Mouse (Mus musculus) small intestine, adult 2 months (tissue): ENCODE results near the gene Pappa.

Experiments used
- CTCF ChIP-seq: fragments of 200-500 bp; IDR thresholded peaks from 2 replicates; pipeline ENCODE4 v1.5.1; 2012; ENCODE audit warnings: low read depth, mild to moderate bottlenecking, control low read depth, inconsistent platforms, low read length, moderate library complexity, mixed read lengths; ENCODE audit not compliant: insufficient replicate concordance, insufficient read length; ENCODE audit errors: extremely low read depth
- POLR2A ChIP-seq: fragments of 200-500 bp; IDR thresholded peaks from 2 replicates; pipeline ENCODE4 v1.6.1; 2012; ENCODE audit warnings: low read depth, mild to moderate bottlenecking, control low read depth, inconsistent platforms, low read length, moderate library complexity

DNA sequence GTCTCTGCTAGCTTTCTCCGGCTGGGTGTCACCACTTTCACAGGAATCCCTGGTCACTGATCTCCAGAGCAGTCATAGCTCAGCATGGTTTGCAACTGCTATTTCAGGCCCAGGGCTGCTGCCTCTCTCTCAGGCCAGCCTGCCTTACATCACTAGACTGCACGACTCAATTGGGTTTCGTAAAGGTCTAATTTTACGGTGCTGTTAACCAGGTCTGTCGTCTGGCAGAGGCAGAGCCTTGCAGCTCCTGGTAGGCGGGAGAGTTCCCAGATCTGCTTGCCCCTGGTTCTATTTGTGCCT is 3.3 kb downstream of the Pappa start:
- no peak for TF ChIP-seq CTCF
- no peak for TF ChIP-seq POLR2A
